Mouse (Mus musculus) embryonic facial prominence, embryonic 10.5 days (tissue): ENCODE results near the gene Hap1. TPM values are rescaled to one million over a fixed set of nuclear protein-coding genes. Genes with fewer than 3 reads are reported as not detected.

Experiments
- DNase-seq: peaks from one replicate; pipeline ENCODE4 v3.0.0-alpha.2; 2017; ENCODE audit warnings: low spot score
- H3K27ac ChIP-seq: fragments of 300-500 bp; sonication (generic); replicated peaks from 2 replicates; pipeline ENCODE4 v1.5.1; 2016; ENCODE audit warnings: mild to moderate bottlenecking
- H3K27me3 ChIP-seq: fragments of 300-500 bp; sonication (generic); replicated peaks from 2 replicates; pipeline ENCODE4 v1.6.1; 2016; ENCODE audit warnings: low read depth, mild to moderate bottlenecking; ENCODE audit not compliant: poor library complexity, severe bottlenecking
- H3K36me3 ChIP-seq: fragments of 300-500 bp; sonication (generic); replicated peaks from 2 replicates; pipeline ENCODE4 v1.6.1; 2016; ENCODE audit warnings: mild to moderate bottlenecking, moderate library complexity
- H3K4me1 ChIP-seq: fragments of 300-500 bp; sonication (generic); 2 replicates; pipeline ENCODE4 v1.6.1; 2016
- H3K4me3 ChIP-seq: fragments of 300-500 bp; sonication (generic); 2 replicates; pipeline ENCODE4 v1.5.1; 2016; ENCODE audit warnings: mild to moderate bottlenecking, moderate library complexity
- H3K9me3 ChIP-seq: fragments of 300-500 bp; sonication (generic); 2 replicates; pipeline ENCODE4 v1.6.1; 2016; ENCODE audit warnings: mild to moderate bottlenecking
- WGBS: fragments of 180-500 bp; shearing (Covaris S2); methylation state at CpG from one replicate; pipeline ENCODE4 v1.1.7; 2016; 5-methylcytosine and 5-hydroxymethylcytosine counted together
- polyA plus RNA-seq: library from polyadenylated mRNA; unstranded; fragments of >200 nt; fragmentation: Nextera tagmentation; extraction: Ambion mirVana; gene quantifications from 2 replicates; pipeline ENCODE4 v1.2.1, GENCODE M21; 2016

Gene Hap1
- polyA plus RNA-seq, 1 experiment from 2014 or later: 14.0 TPM

DNA sequence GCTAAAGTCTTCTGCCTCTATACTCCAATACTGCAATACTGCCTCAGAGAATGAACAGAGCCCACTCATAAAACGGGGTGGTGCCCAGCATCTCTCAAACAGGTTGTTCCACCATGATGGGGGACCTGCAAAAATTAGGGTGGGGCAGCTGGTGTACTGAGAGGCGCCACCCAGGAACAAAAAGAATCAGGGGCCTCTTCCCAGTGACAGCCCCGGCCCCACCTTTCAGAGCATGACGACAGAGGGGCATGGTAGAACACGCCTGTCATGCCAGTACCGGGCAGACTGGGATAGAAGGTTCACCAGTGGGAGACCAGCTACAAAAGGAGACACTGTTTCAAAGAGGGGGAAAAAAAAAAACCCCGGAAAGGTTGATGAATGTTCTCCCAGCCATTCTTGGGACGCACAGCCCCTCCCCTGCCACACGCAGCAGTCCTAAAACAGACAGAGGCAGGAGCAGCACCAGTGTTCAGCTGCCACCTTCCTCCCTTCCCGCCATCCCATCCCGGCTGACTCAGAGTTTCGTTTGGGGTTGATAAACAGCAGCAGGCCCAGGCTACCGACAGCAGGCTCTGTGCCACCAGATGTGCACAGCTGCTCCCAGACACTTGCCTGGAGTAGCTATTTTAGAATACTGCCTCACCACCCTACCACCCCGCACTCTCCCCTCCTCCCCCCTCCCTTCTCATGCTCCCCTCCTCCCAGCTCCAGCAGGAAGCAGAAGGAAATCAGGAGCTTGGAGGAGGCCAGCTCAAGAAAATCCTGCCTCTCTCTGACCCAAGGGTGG lies 31.9 kb upstream of the Hap1 start:
- H3K36me3 ChIP-seq: peaks cover 38% of the 10 kb centered on the region
- peak; percentile 39 for DNase-seq
- no peaks in the 10 kb centered on the region for H3K9me3 ChIP-seq
- 0 out of 2 replicates have a peak overlapping the region, but pooled peaks have one; percentile 1 for H3K4me3 ChIP-seq
- 60% methylated on average over 14 of the region's 14 CpGs for WGBS
- H3K27ac ChIP-seq: peak overlapping the region; percentile 65
- peaks cover 52% of the 10 kb centered on the region for H3K4me1 ChIP-seq
- H3K27me3 ChIP-seq: no peaks in the 10 kb centered on the region

DNA sequence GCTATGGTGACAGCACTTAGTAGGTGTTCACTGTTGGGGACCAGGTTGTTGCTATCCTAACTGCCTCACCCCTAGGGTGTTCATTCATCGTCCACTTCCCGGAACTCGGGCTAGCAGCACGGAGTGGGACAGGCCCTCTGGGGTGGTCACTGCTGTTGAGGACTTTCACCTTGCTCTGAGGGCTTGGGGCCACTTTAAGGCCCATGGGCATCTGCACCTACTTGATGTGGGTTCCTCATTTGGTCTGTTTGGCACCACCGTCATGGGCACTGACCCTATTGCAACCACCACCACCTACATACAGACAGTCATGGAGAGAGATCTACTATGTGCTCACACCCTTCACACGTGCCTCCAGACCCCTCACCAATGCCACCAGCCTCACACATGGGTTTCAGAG lies 31.2 kb upstream of the Hap1 start:
- H3K27me3 ChIP-seq: no peaks in the 10 kb centered on the region
- DNase-seq: no peak
- 81% methylated on average over 6 of the region's 6 CpGs for WGBS
- peaks cover 52% of the 10 kb centered on the region for H3K4me1 ChIP-seq
- no peak overlapping the region for H3K4me3 ChIP-seq
- H3K9me3 ChIP-seq: no peaks in the 10 kb centered on the region
- peak overlapping the region; percentile 65; the same call in 1 of the 2 replicates for H3K27ac ChIP-seq
- H3K36me3 ChIP-seq: peaks cover 40% of the 10 kb centered on the region

DNA sequence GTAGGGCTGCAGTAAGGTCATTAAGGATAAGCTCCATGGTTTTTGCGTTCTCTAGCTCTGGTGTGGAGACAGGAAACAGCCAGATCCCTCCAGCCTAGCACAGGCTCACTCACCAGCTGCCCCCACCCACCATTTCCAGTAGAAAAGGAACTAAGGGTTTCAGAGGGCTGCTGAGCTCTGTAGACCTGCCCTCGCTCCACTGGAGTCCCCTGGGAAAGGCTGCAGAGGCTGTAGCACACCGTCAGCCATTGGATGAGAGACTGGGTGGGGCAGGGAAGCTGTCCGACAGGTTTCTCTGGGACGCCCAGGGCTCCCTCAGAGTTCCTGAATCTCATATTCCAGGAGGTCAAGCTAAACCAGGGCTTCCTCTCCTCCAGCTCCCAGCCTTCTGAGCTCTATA lies 30.7 kb upstream of the Hap1 start:
- H3K36me3 ChIP-seq: peaks cover 45% of the 10 kb centered on the region
- no peaks in the 10 kb centered on the region for H3K27me3 ChIP-seq
- H3K27ac ChIP-seq: peak overlapping the region; percentile 65
- H3K9me3 ChIP-seq: no peaks in the 10 kb centered on the region
- WGBS: 41% methylated on average over 5 of the region's 5 CpGs
- peak; percentile 60 for DNase-seq
- peaks cover 50% of the 10 kb centered on the region for H3K4me1 ChIP-seq
- H3K4me3 ChIP-seq: no peak overlapping the region

DNA sequence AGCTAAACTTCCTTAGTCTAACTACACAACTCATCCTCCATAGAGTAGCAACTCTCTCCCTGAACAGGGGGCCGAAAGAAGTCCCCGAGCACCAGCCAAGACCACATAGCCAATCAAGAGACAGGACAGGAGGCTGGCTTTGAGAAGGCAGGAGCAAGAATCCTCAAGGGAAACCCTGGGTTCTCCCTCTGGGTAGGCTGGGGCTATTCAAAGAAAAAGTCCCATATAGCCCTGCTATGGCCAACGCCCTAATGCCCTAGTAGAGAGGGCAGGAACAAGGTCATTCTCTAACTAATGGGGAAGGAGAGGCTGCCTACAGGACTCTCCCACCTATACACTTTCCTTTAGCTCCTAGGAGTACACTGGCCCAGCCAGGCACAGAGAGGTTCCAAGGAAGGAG lies 29.1 kb upstream of the Hap1 start:
- peaks cover 34% of the 10 kb centered on the region for H3K4me1 ChIP-seq
- no peak for DNase-seq
- no peaks in the 10 kb centered on the region for H3K9me3 ChIP-seq
- H3K4me3 ChIP-seq: no peak overlapping the region
- no peaks in the 10 kb centered on the region for H3K27me3 ChIP-seq
- H3K36me3 ChIP-seq: peaks cover 59% of the 10 kb centered on the region
- H3K27ac ChIP-seq: no peak overlapping the region
- WGBS: 93% methylated on average over 3 of the region's 3 CpGs

DNA sequence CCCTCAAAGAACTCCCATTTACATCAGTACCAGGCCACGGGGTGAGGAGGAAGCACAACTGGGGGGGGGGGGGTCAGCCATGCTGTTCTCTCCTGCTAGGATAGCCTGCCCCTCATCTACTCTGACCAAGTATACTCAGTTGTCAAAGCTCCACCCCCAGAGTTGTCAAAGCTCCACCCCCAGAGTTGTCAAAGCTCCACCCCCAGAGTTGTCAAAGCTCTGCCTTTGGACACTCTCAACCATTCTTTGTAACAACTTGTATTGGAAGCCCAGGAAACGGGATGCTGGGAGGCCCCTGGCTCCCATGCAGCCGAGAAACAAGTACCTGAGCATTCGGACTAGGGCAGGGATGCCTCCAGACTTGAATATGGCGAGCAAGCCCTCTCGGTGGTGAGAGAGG lies 26.8 kb upstream of the Hap1 start:
- Histone ChIP-seq H3K4me3 (no peak overlapping the region), H3K36me3 (peaks cover 81% of the 10 kb centered on the region), H3K27me3 (no peaks in the 10 kb centered on the region), H3K4me1 (peaks cover 17% of the 10 kb centered on the region), H3K27ac (no peak overlapping the region), H3K9me3 (no peaks in the 10 kb centered on the region)
- DNase-seq: no peak
- WGBS: 86% methylated on average over 6 of the region's 6 CpGs

DNA sequence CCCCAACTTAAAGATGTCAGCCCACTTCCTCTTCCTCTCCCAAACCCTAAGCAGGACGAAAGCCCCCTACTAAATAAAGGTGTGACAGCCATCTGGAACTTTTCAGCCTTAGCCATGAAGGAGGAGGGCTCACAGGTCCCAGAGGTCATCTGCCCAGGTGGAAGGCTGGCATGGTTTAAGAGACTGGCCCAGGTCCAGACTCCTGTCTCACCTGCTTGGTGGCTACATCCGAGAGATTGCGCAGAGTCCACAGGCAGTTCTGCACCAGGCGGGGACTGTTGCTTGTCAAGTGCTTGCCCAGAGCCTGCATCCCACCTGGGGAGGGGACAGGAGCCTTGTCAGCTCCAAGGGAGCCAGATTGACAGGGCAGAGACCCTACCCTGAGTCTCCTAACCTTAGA lies 23.4 kb upstream of the Hap1 start:
- H3K4me1 ChIP-seq: no peaks in the 10 kb centered on the region; the same call in 1 of the 2 replicates
- H3K27ac ChIP-seq: no peak overlapping the region
- H3K4me3 ChIP-seq: no peak overlapping the region
- no peaks in the 10 kb centered on the region for H3K9me3 ChIP-seq
- no peak for DNase-seq
- H3K36me3 ChIP-seq: peaks cover 90% of the 10 kb centered on the region
- WGBS: 93% methylated on average over 4 of the region's 4 CpGs
- no peaks in the 10 kb centered on the region for H3K27me3 ChIP-seq

DNA sequence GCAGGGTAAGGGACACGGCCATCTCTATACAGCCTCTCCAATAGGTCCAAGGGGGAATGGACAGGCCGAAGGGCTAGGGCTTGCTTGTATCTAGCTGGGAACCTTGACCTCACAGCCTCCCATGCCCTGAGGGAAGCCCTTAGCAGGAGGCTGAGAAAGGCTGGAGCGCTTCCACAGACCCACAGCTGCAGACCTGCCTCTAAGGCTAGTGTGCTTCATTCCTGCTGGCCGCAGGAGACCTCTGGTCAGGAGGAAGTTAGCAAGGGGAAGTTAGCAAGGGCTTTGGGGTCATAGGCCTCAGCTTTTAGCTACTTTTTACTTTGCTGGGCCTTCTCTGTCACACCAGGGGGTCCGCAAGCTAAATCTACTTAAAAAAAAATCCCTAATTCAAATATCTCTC lies 22.5 kb upstream of the Hap1 start:
- Histone ChIP-seq H3K36me3 (peaks cover 89% of the 10 kb centered on the region), H3K27me3 (no peaks in the 10 kb centered on the region), H3K4me1 (no peaks in the 10 kb centered on the region; the same call in 1 of the 2 replicates), H3K27ac (no peak overlapping the region), H3K4me3 (no peak overlapping the region), H3K9me3 (no peaks in the 10 kb centered on the region)
- 85% methylated on average over 5 of the region's 5 CpGs for WGBS
- no peak for DNase-seq

DNA sequence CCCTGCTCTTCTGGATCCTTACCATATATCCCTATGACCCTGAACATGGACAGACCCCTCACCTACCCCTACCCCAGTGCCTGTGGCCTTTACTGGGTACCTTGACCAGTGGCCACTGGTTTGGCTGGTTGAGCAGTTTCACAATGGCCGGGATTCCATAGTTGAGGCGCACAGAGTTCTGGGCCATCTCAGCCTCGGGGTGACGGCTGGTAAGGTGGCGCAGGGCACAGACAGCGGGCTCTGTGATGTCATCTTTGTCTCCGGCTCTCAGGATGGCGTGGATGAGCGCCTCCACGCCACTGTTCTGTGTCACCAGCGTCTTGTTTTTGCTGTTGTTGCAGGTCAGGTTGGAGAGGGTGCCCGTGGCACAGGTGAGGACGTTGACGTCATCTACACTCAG lies 22.1 kb upstream of the Hap1 start:
- peaks cover 89% of the 10 kb centered on the region for H3K36me3 ChIP-seq
- H3K27ac ChIP-seq: no peak overlapping the region
- no peaks in the 10 kb centered on the region; the same call in 1 of the 2 replicates for H3K4me1 ChIP-seq
- H3K27me3 ChIP-seq: no peaks in the 10 kb centered on the region
- no peak overlapping the region for H3K4me3 ChIP-seq
- no peaks in the 10 kb centered on the region for H3K9me3 ChIP-seq
- 95% methylated on average over 14 of the region's 14 CpGs for WGBS
- DNase-seq: no peak

DNA sequence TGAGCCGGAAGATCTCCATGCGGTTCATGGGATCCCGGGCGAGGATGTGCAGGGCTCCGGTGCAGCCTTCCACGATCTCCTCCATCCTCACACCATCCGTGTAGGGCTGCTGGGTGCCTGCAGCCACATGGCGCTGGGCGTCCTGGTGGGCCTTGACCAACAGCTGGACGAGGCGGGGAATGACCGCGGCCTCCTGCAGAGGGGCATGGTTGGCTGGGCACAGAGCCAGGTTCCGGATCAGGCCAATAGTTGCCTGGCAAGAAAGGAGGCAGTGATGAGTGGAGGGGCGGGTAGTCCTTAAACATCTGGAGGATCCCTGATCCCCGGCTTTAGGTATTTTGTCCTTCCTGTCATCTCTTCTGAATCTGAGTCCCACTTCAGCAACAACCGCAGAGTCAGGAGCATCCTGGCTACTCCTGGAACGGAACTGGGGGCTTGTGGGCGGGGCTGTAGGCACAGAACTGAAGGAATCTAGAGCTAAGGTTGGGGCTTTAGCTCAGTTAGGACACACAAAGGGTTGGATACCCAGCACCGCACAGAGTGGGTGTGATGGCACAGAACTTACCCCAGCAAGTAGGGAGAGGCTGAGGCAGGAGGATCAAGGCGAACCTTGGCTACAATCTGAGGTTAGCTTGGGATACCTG lies 20.9 kb upstream of the Hap1 start:
- DNase-seq: no peak
- Histone ChIP-seq H3K36me3 (peaks cover 89% of the 10 kb centered on the region), H3K9me3 (no peaks in the 10 kb centered on the region), H3K27ac (no peak overlapping the region), H3K4me3 (no peak overlapping the region), H3K4me1 (peaks cover 6% of the 10 kb centered on the region), H3K27me3 (no peaks in the 10 kb centered on the region)
- 92% methylated on average over 21 of the region's 21 CpGs for WGBS

DNA sequence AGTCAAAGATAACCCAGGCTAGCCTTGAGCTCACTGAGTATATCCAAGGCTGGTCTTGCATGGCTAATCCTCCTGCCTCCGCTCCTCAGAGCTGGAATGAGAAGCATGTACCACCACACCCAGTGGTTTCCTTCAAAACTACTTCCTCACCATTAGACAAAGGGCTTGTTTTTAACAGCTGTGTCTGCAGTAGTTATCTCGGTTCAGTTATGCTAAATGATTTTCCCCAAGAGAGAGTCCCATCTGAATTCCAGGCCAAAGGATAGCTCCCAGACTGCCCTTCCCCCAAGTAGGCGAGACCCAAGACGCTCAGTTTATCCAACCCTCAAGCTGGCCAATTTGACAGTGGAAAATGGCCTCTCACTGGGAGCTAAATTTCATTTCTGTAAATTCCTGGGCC lies 20.1 kb upstream of the Hap1 start:
- Histone ChIP-seq H3K4me1 (peaks cover 8% of the 10 kb centered on the region), H3K4me3 (no peak overlapping the region), H3K27me3 (no peaks in the 10 kb centered on the region), H3K27ac (no peak overlapping the region), H3K9me3 (no peaks in the 10 kb centered on the region), H3K36me3 (peaks cover 90% of the 10 kb centered on the region)
- DNase-seq: no peak
- 77% methylated on average over 4 of the region's 4 CpGs for WGBS

DNA sequence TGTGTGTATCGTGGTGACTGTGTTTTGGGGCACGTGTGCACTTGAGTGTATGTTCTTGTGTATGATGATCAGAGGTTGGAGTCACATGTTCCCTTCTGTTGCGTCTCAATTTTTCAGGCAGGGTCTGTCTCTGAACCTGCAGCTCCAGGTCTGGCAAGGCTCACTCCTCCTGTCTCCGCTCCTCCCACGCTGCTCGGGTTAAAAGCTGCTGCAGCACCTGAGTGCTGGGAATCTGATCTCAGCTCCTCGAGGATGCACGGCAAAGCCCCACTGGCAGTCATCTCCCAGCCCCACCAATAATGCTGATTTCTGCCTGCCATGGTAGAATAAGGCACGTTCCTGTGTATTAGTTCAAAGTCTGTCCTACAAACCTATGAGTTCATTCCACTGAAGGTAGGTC lies 19.2 kb upstream of the Hap1 start:
- peaks cover 89% of the 10 kb centered on the region for H3K36me3 ChIP-seq
- DNase-seq: no peak
- H3K4me3 ChIP-seq: no peak overlapping the region
- H3K4me1 ChIP-seq: peaks cover 8% of the 10 kb centered on the region
- no peaks in the 10 kb centered on the region for H3K27me3 ChIP-seq
- 89% methylated on average over 9 of the region's 9 CpGs for WGBS
- no peaks in the 10 kb centered on the region for H3K9me3 ChIP-seq
- no peak overlapping the region for H3K27ac ChIP-seq

DNA sequence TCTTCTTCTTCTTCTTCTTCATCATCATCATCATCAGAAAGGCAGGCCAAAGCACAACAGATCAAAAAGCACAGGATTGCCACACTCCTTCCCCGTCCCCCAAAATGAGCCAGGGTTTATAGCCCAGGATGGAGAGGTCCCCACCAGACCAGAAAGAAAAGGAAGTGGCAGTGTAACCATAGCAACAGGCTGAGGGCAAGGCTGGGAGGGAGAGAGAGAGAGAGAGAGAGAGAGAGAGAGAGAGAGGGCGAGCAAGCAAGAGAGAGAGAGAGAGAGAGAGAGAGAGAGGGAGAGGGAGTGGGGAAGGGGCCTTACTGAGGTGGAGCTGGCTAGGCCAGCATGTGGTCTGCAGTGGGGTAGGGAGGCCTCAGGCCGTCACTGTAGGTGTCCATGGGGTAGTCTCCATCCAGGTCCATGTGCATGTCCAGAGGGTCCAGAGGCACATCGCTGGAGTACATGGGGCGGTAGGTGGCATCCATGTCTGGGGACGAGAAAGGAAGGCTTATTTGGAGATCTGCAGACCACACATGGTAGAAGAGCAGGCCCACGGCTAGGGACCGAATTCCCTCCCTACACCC lies 16.1 kb upstream of the Hap1 start:
- H3K27me3 ChIP-seq: no peaks in the 10 kb centered on the region
- H3K4me1 ChIP-seq: peaks cover 10% of the 10 kb centered on the region
- WGBS: 78% methylated on average over 8 of the region's 8 CpGs
- no peaks in the 10 kb centered on the region for H3K9me3 ChIP-seq
- peaks cover 67% of the 10 kb centered on the region for H3K36me3 ChIP-seq
- H3K4me3 ChIP-seq: no peak overlapping the region
- DNase-seq: no peak
- H3K27ac ChIP-seq: peak overlapping the region; percentile 30; the same call in 1 of the 2 replicates

DNA sequence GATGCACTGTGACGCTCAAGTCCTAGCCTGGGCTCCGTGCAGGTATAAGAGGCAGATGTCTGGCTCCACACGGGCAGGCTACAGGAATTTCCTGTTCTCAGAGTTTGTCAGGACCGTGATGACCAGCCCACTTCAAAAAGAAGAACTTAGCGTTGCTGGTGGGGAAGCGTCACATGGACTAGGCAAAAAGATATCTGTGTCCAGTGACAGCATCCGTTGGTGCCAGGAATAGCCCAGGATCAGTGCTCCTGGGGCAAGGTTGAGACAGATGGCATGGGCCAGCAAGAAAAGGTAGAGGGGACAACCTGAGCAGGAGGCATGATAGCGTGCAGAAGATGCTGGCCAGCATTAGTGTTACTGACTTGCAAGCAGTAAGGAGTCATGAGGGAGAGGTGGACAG lies 13.9 kb upstream of the Hap1 start:
- Histone ChIP-seq H3K36me3 (peaks cover 47% of the 10 kb centered on the region), H3K4me3 (no peak overlapping the region), H3K9me3 (no peaks in the 10 kb centered on the region), H3K27ac (no peak overlapping the region), H3K4me1 (peaks cover 10% of the 10 kb centered on the region), H3K27me3 (no peaks in the 10 kb centered on the region)
- WGBS: 80% methylated on average over 8 of the region's 8 CpGs
- no peak for DNase-seq
